Mouse (Mus musculus): Measurements from ENCODE around the gene Gpr137. TPM values are rescaled to one million over a fixed set of nuclear protein-coding genes. Genes with fewer than 3 reads are reported as not detected.

Gene Gpr137
- polyA plus RNA-seq, 1 experiment from 2014 or later, result 24.7 TPM

DNA sequence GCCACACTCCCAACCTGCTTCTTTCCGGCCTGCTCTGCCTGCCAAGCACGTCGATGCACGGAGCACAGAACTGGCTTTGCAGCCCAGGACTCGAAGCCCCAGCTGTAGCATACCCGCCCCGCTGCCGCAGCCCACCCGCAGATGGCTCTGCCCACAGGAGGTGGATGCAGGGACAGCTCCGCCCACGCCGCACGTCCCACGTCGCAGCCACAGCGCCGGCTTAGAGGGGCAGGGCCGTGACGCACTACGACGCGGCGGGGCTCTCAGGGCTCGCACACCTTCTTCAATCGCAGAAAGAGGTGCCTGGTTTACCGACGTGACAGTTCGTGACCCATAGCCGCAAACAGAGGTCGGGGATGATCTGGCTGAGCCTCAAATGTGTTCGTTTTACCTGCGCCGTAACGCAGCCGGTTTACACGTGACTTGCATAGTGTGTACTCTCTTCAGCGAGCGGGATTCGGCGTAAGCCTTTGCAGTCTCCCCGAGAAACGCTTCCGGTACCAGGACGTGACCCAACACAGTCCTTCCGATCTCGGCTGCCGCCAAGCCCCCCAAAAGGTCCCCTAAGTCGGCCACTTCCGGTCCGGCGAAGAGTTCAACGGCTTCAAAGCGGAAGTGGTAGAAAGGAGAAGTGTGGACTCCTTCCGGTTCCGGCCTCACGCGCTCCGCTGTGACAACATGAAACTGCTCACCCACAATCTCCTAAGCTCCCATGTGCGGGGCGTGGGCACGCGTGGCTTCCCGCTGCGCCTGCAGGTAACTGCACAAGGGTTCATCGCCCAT is 32.6 kb downstream of the Gpr137 start, which contains the start of the genes Trmt112 and Prdx5:
Gene Trmt112, plus strand, starts transcription at position 192 of the 783 bp plus-strand sequence.
Gene Prdx5, minus strand, starts transcription at position 600 of the 783 bp plus-strand sequence.
- Histone ChIP-seq H3K4me1 (replicated peaks; ENCODE audit: control insufficient read depth, insufficient read depth) (peaks cover 4% of the 10 kb centered on the region; the same call in 1 of the 2 replicates), H3K9me3 (ENCODE audit: control insufficient read depth, low read length) (no peaks in the 10 kb centered on the region), H3K4me3 (ENCODE audit: low read depth, low read length) (peak within 1 kb of the TSS; percentile 57), H3K27me3 (ENCODE audit: control insufficient read depth, insufficient read depth, low read length) (no peaks in the 10 kb centered on the region), H3K36me3 (ENCODE audit: control insufficient read depth, insufficient read depth, low read length) (peaks cover 22% of the 10 kb centered on the region), H3K27ac (replicated peaks) (peak within 1 kb of the TSS; percentile 98), H3K9ac (ENCODE audit: low read length) (peak within 1 kb of the TSS; percentile 64), H3K4me2 (replicated peaks; ENCODE audit: low read depth) (peak within 1 kb of the TSS; percentile 63)
- no peak for TF ChIP-seq EP300 (optimal IDR thresholded peaks at IDR 0.05)
- TF ChIP-seq CTCF (IDR thresholded peaks at IDR 0.05; ENCODE audit: low read depth), result peak; percentile 46
- DNase-seq (ENCODE audit: low spot score) (peak; percentile 94), ATAC-seq (ENCODE audit: low FRiP score, low TSS enrichment) (peak; percentile 90)
- under 1% methylated on average over 65 of the region's 65 CpGs for WGBS

- Histone ChIP-seq H3K9ac (ENCODE audit: low read length) (peak overlapping the region; percentile 64), H3K4me2 (replicated peaks; ENCODE audit: low read depth) (peak overlapping the region; percentile 63), H3K4me1 (replicated peaks; ENCODE audit: control insufficient read depth, insufficient read depth) (peaks cover 4% of the 10 kb centered on the region; the same call in 1 of the 2 replicates), H3K4me3 (ENCODE audit: low read depth, low read length) (peak overlapping the region; percentile 57), H3K36me3 (ENCODE audit: control insufficient read depth, insufficient read depth, low read length) (peaks cover 22% of the 10 kb centered on the region), H3K27ac (replicated peaks) (peak overlapping the region; percentile 98), H3K9me3 (ENCODE audit: control insufficient read depth, low read length) (no peaks in the 10 kb centered on the region), H3K27me3 (ENCODE audit: control insufficient read depth, insufficient read depth, low read length) (no peaks in the 10 kb centered on the region)
- TF ChIP-seq EP300 (optimal IDR thresholded peaks at IDR 0.05) (peak; percentile 26), CTCF (IDR thresholded peaks at IDR 0.05; ENCODE audit: low read depth) (no peak)
- 5% methylated on average over 11 of the region's 11 CpGs for WGBS
- ATAC-seq (ENCODE audit: low FRiP score, low TSS enrichment), result no peak
- DNase-seq (ENCODE audit: low spot score), result no peak
Measured at GRCm38 (mm10) chr19:6909021-6909420, 33.3 kb downstream of the Gpr137 start.

GRCm38 (mm10) chr19:6907811-6908540 is 34.3 kb downstream of the Gpr137 start:
- Histone ChIP-seq H3K9me3 (ENCODE audit: control insufficient read depth, low read length) (no peaks in the 10 kb centered on the region), H3K36me3 (ENCODE audit: control insufficient read depth, insufficient read depth, low read length) (peaks cover 20% of the 10 kb centered on the region), H3K27ac (replicated peaks) (peak overlapping the region; percentile 45; the same call in 1 of the 2 replicates), H3K27me3 (ENCODE audit: control insufficient read depth, insufficient read depth, low read length) (no peaks in the 10 kb centered on the region), H3K4me3 (ENCODE audit: low read depth, low read length) (peak overlapping the region; percentile 57), H3K9ac (ENCODE audit: low read length) (peak overlapping the region; percentile 41), H3K4me1 (replicated peaks; ENCODE audit: control insufficient read depth, insufficient read depth) (peaks cover 4% of the 10 kb centered on the region; the same call in 1 of the 2 replicates), H3K4me2 (replicated peaks; ENCODE audit: low read depth) (peak overlapping the region; percentile 63)
- DNase-seq (ENCODE audit: low spot score) (peak; percentile 18), ATAC-seq (ENCODE audit: low FRiP score, low TSS enrichment) (no peak)
- WGBS, result 64% methylated on average over 7 of the region's 7 CpGs
- TF ChIP-seq EP300 (optimal IDR thresholded peaks at IDR 0.05) (no peak), CTCF (IDR thresholded peaks at IDR 0.05; ENCODE audit: low read depth) (peak; percentile 28; the same call in 1 of the 2 replicates)

- H3K9me3 ChIP-seq (ENCODE audit: control insufficient read depth, low read length), result no peaks in the 10 kb centered on the region
- peaks cover 4% of the 10 kb centered on the region; the same call in 1 of the 2 replicates for H3K4me1 ChIP-seq (replicated peaks; ENCODE audit: control insufficient read depth, insufficient read depth)
- no peak overlapping the region for H3K4me2 ChIP-seq (replicated peaks; ENCODE audit: low read depth)
- DNase-seq (ENCODE audit: low spot score) (peak; percentile 15), ATAC-seq (ENCODE audit: low FRiP score, low TSS enrichment) (no peak)
- no peak overlapping the region for H3K27ac ChIP-seq (replicated peaks)
- H3K4me3 ChIP-seq (ENCODE audit: low read depth, low read length), result no peak overlapping the region
- no peaks in the 10 kb centered on the region for H3K27me3 ChIP-seq (ENCODE audit: control insufficient read depth, insufficient read depth, low read length)
- no peak overlapping the region for H3K9ac ChIP-seq (ENCODE audit: low read length)
- TF ChIP-seq CTCF (IDR thresholded peaks at IDR 0.05; ENCODE audit: low read depth) (no peak), EP300 (optimal IDR thresholded peaks at IDR 0.05) (no peak)
- H3K36me3 ChIP-seq (ENCODE audit: control insufficient read depth, insufficient read depth, low read length), result peaks cover 11% of the 10 kb centered on the region; the same call in 1 of the 2 replicates
- whole genome bisulfite sequencing, result 93% methylated on average over 8 of the region's 8 CpGs
Measured at GRCm38 (mm10) chr19:6907094-6907493, 35.2 kb downstream of the Gpr137 start.

- no peak for ATAC-seq (ENCODE audit: low FRiP score, low TSS enrichment)
- 75% methylated on average over 3 of the region's 3 CpGs for WGBS
- H3K9me3 ChIP-seq (ENCODE audit: control insufficient read depth, low read length), result no peaks in the 10 kb centered on the region
Measured at GRCm38 (mm10) chr19:6906199-6906598, 36.1 kb downstream of the Gpr137 start.

More at GRCm38 (mm10) chr19:6906199-6906598, 36.1 kb downstream of the Gpr137 start:
- no peak overlapping the region for H3K9ac ChIP-seq (ENCODE audit: low read length)
- H3K27me3 ChIP-seq (ENCODE audit: control insufficient read depth, insufficient read depth, low read length), result no peaks in the 10 kb centered on the region
- peaks cover 4% of the 10 kb centered on the region; the same call in 1 of the 2 replicates for H3K4me1 ChIP-seq (replicated peaks; ENCODE audit: control insufficient read depth, insufficient read depth)
- no peak overlapping the region for H3K4me2 ChIP-seq (replicated peaks; ENCODE audit: low read depth)
- no peak for TF ChIP-seq CTCF (IDR thresholded peaks at IDR 0.05; ENCODE audit: low read depth)
- no peak overlapping the region for H3K4me3 ChIP-seq (ENCODE audit: low read depth, low read length)
- H3K27ac ChIP-seq (replicated peaks), result no peak overlapping the region
- H3K36me3 ChIP-seq (ENCODE audit: control insufficient read depth, insufficient read depth, low read length), result peaks cover 9% of the 10 kb centered on the region; the same call in 1 of the 2 replicates
- DNase-seq (ENCODE audit: low spot score), result no peak

Data from stomach, postnatal 0 days (tissue).